Mouse (Mus musculus) limb, embryonic 12.5 days (tissue): ENCODE results near the gene Samd4. TPM values are rescaled to one million over a fixed set of nuclear protein-coding genes. Genes with fewer than 3 reads are reported as not detected.
A peak's percentile ranks its signal among the peaks of the same experiment; 100 is the strongest.

Experiments used
- ATAC-seq: fragments of 200-750 bp; cut with Nextera tagmentation; 2 replicates; pipeline ENCODE4 v1.8.0; 2017; ENCODE audit warnings: low read depth, moderate TSS enrichment; ENCODE audit not compliant: insufficient number of reproducible peaks, insufficient read depth, low FRiP score, low TSS enrichment
- H3K27ac ChIP-seq: fragments of 300-500 bp; sonication (generic); 2 replicates; pipeline ENCODE4 v1.5.1; 2016; ENCODE audit warnings: mild to moderate bottlenecking, moderate library complexity
- H3K27me3 ChIP-seq: fragments of 300-500 bp; sonication (generic); 2 replicates; pipeline ENCODE4 v1.6.1; 2016; ENCODE audit warnings: mild to moderate bottlenecking, moderate library complexity
- H3K36me3 ChIP-seq: fragments of 300-500 bp; sonication (generic); 2 replicates; pipeline ENCODE4 v1.6.1; 2016; ENCODE audit warnings: mild to moderate bottlenecking, moderate library complexity
- H3K4me1 ChIP-seq: fragments of 300-500 bp; sonication (generic); replicated peaks from 2 replicates; pipeline ENCODE4 v1.6.1; 2016
- H3K4me2 ChIP-seq: fragments of 300-500 bp; sonication (generic); 2 replicates; pipeline ENCODE4 v1.6.1; 2016; ENCODE audit warnings: mild to moderate bottlenecking, moderate library complexity
- H3K4me3 ChIP-seq: fragments of 300-500 bp; sonication (generic); replicated peaks from 2 replicates; pipeline ENCODE4 v1.5.1; 2016; ENCODE audit warnings: mild to moderate bottlenecking
- H3K9ac ChIP-seq: fragments of 300-500 bp; sonication (generic); replicated peaks from 2 replicates; pipeline ENCODE4 v1.6.1; 2016; ENCODE audit warnings: mild to moderate bottlenecking, moderate library complexity
- H3K9me3 ChIP-seq: fragments of 300-500 bp; sonication (generic); 2 replicates; pipeline ENCODE4 v1.6.1; 2016; ENCODE audit warnings: mild to moderate bottlenecking, moderate library complexity
- WGBS: fragments of 180-500 bp; shearing (Covaris S2); methylation state at CpG from one replicate; pipeline ENCODE4 v1.1.7; 2016; 5-methylcytosine and 5-hydroxymethylcytosine counted together
- polyA plus RNA-seq: library from polyadenylated mRNA; unstranded; fragments of >200 nt; fragmentation: Nextera tagmentation; extraction: Ambion mirVana; gene quantifications from 2 replicates; pipeline ENCODE4 v1.2.1, GENCODE M21; 2016

The Samd4 gene
- polyA plus RNA-seq, 1 experiment from 2014 or later: 6.8 TPM

DNA sequence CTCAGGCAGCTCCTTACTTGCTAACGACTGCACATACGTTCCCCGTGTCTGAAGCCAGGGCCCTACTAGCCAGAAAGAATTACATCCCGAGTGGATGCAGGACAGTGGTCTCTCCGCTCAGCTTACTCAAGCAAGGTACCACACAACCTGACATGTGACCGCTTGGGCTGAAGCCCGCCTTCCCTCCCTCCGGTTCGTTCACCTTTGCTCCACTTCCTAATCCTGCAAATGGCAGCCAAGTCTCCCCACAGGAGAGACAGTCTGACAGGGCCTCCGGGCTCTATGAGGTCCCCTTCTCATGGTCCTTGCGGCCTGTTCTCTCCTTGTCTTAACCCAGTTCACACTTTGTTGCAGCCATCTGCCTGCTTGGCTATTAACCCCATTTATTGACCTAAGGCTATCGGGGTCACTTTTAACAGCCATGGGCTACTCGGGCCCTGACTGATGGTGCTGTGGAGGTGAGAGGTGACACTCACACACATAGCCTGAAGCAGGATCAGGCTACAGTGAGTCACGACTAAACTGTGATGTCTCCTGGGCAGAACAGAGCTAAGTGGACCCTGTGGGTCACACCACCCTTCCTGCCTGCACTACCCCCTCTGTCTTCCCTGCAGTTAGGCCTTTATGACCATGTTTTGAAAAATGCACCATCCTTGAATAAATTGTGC, 192.5 kb downstream of the Samd4 start:
- peaks cover 25% of the 10 kb centered on the region for H3K36me3 ChIP-seq

DNA sequence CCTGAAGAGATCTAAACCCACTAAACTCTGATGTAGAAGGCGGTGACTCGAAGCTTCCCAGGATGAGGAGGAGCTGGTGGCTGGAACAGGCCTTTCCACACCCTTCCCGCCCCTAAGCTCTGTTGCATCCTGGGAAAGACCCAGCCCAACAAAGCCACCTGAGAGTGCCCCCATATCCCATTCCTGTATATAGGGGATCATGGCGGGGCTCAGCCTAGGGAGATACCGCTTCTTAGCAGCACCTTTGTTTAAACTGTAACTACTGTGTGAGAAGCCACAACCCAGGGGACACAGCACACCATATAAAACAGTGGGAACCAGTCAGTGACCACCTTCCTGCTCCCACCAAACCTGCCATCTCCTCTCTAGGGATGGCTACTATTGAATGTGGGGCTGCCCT, 193.2 kb downstream of the Samd4 start:
- Histone ChIP-seq H3K36me3 (peaks cover 31% of the 10 kb centered on the region), H3K9ac (no peak overlapping the region), H3K9me3 (no peaks in the 10 kb centered on the region), H3K27ac (no peak overlapping the region), H3K4me1 (no peaks in the 10 kb centered on the region), H3K4me2 (no peak overlapping the region), H3K4me3 (no peak overlapping the region), H3K27me3 (no peaks in the 10 kb centered on the region)
- 86% methylated on average over 5 of the region's 5 CpGs for WGBS
- no peak for ATAC-seq

More for the DNA sequence above, 192.5 kb downstream of the Samd4 start:
- ATAC-seq: no peak
- H3K27me3 ChIP-seq: no peaks in the 10 kb centered on the region
- H3K4me3 ChIP-seq: no peak overlapping the region
- no peaks in the 10 kb centered on the region for H3K9me3 ChIP-seq
- no peak overlapping the region for H3K9ac ChIP-seq
- no peaks in the 10 kb centered on the region for H3K4me1 ChIP-seq
- no peak overlapping the region for H3K27ac ChIP-seq
- no peak overlapping the region for H3K4me2 ChIP-seq
- WGBS: 65% methylated on average over 14 of the region's 14 CpGs

DNA sequence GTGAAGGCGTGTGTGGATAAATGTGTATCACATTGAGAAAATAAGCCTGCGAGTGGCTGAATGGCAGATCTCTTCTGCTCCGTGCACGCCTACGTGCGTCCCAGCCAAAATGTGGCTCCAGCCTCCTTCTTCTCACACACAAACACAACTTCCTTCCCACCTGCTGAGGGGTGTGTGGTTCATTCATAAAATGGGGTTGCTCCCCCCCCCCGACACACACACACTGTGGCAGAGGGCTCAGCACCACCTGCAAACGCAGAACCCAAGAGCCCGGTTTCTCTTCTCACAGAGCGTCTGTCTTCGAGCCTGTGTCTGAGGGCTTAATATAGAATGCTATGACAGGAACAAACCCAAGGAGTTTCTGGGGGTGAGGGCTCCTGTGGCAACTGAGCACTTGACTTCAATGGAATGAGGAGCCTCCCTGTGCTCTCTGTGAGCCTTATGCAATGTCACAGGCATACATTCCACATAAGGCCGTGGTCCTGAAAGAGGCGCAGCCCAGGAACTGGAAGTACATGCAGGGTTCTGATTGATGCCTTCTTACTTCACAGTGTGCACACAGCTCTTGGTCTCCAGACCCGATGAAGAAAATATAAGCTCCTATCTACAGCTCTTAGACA, 194.4 kb downstream of the Samd4 start:
- ATAC-seq: no peak
- H3K4me2 ChIP-seq: no peak overlapping the region
- no peak overlapping the region for H3K9ac ChIP-seq
- H3K4me3 ChIP-seq: no peak overlapping the region
- H3K27me3 ChIP-seq: no peaks in the 10 kb centered on the region
- H3K4me1 ChIP-seq: no peaks in the 10 kb centered on the region
- peaks cover 31% of the 10 kb centered on the region for H3K36me3 ChIP-seq
- 91% methylated on average over 14 of the region's 14 CpGs for WGBS
- H3K9me3 ChIP-seq: no peaks in the 10 kb centered on the region
- H3K27ac ChIP-seq: no peak overlapping the region

DNA sequence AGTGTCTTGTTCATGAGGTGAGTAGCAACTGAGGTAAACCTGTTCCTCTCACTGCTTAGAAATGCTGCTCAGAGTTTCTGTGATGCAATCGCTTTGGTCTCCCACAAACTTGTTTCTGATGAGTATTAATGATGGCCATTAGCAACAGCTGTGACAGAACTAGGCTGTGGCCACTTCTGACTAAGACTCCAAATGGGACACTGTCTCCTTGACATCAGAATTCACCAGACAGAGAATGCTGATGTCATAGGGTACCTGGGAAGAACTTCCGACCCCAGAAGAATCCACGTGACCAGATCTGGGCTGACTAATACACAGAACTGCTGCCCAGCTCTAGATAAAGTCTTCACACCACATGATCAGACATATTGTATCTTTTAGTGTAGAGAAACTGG, 194.9 kb downstream of the Samd4 start:
- Histone ChIP-seq H3K9ac (no peak overlapping the region), H3K4me3 (no peak overlapping the region), H3K4me2 (no peak overlapping the region), H3K27me3 (no peaks in the 10 kb centered on the region), H3K27ac (no peak overlapping the region), H3K4me1 (no peaks in the 10 kb centered on the region), H3K36me3 (peaks cover 31% of the 10 kb centered on the region), H3K9me3 (no peaks in the 10 kb centered on the region)
- 86% methylated on average over 3 of the region's 3 CpGs for WGBS
- ATAC-seq: no peak

- WGBS: 90% methylated on average over 7 of the region's 7 CpGs
- H3K36me3 ChIP-seq: peaks cover 24% of the 10 kb centered on the region; the same call in 1 of the 2 replicates
- no peak for ATAC-seq
Measured at GRCm38 (mm10) chr14:47079911-47080310, 197.3 kb downstream of the Samd4 start.

DNA sequence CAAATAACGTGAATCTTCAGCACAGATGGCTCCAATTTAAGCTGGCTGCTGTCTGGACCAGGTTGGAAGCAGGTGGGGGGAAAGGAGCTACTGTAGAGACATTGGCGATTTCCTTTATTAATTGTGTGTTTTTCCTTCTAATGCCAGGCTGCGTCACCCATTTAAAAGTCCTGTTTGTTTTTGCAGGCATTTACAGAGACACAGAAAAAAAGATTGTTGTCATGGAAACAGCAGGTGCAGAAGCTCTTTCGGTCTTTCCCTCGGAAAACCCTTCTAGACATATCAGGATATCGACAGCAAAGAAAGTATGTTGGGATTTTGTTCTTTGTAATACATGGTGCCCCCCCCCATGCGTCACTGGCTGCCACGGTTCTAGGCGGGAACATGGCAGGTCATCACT, 200.7 kb downstream of the Samd4 start:
- ATAC-seq: no peak
- H3K27ac ChIP-seq: no peak overlapping the region
- H3K4me3 ChIP-seq: no peak overlapping the region
- H3K27me3 ChIP-seq: no peaks in the 10 kb centered on the region
- peaks cover 10% of the 10 kb centered on the region; the same call in 1 of the 2 replicates for H3K4me1 ChIP-seq
- peaks cover 13% of the 10 kb centered on the region; the same call in 1 of the 2 replicates for H3K36me3 ChIP-seq
- no peak overlapping the region for H3K9ac ChIP-seq
- H3K9me3 ChIP-seq: no peaks in the 10 kb centered on the region
- 74% methylated on average over 9 of the region's 9 CpGs for WGBS
- H3K4me2 ChIP-seq: no peak overlapping the region

More at GRCm38 (mm10) chr14:47079911-47080310, 197.3 kb downstream of the Samd4 start:
- Histone ChIP-seq H3K9ac (no peak overlapping the region), H3K4me1 (no peaks in the 10 kb centered on the region), H3K4me3 (no peak overlapping the region), H3K9me3 (no peaks in the 10 kb centered on the region), H3K27ac (no peak overlapping the region), H3K27me3 (no peaks in the 10 kb centered on the region), H3K4me2 (no peak overlapping the region)

DNA sequence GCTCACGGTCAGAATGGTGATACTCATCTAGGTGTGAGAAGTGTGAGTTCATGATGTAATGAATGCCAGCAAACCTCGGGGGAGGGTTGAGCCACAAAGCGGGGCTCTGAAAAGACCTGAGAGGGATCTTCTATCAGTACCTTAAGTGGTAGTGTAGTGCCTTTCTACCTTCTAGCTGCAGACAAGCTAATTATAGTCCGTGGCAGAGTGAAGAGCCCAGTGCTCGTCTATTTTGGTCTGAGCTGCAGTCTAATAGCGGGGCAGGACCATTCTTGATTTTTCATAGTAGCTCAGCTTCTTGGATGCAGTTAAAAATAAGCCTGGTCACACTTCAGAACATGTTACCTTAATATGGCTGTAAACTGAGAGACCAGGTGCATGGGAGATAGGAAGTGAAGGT, 201.2 kb downstream of the Samd4 start:
- WGBS: 75% methylated on average over 6 of the region's 6 CpGs
- no peak for ATAC-seq
- H3K9ac ChIP-seq: no peak overlapping the region

GRCm38 (mm10) chr14:47084686-47085085, 202.0 kb downstream of the Samd4 start:
- H3K4me1 ChIP-seq: peaks cover 10% of the 10 kb centered on the region; the same call in 1 of the 2 replicates
- H3K27me3 ChIP-seq: no peaks in the 10 kb centered on the region; the same call in 1 of the 2 replicates
- no peak overlapping the region for H3K4me2 ChIP-seq
- ATAC-seq: no peak
- no peak overlapping the region for H3K9ac ChIP-seq
- H3K27ac ChIP-seq: no peak overlapping the region
- 92% methylated on average over 2 of the region's 2 CpGs for WGBS
- H3K4me3 ChIP-seq: no peak overlapping the region
- no peaks in the 10 kb centered on the region for H3K9me3 ChIP-seq
- H3K36me3 ChIP-seq: peaks cover 13% of the 10 kb centered on the region; the same call in 1 of the 2 replicates

More for the DNA sequence above, 201.2 kb downstream of the Samd4 start:
- Histone ChIP-seq H3K27ac (no peak overlapping the region), H3K9me3 (no peaks in the 10 kb centered on the region), H3K4me2 (no peak overlapping the region), H3K4me3 (no peak overlapping the region), H3K36me3 (peaks cover 13% of the 10 kb centered on the region; the same call in 1 of the 2 replicates), H3K27me3 (no peaks in the 10 kb centered on the region), H3K4me1 (peaks cover 10% of the 10 kb centered on the region; the same call in 1 of the 2 replicates)

GRCm38 (mm10) chr14:47086123-47086522, 203.5 kb downstream of the Samd4 start:
- WGBS: 65% methylated on average over 3 of the region's 3 CpGs
- H3K9me3 ChIP-seq: no peaks in the 10 kb centered on the region
- H3K9ac ChIP-seq: no peak overlapping the region
- no peaks in the 10 kb centered on the region; the same call in 1 of the 2 replicates for H3K27me3 ChIP-seq
- no peak overlapping the region for H3K27ac ChIP-seq
- H3K4me3 ChIP-seq: no peak overlapping the region
- no peak for ATAC-seq
- peak overlapping the region; percentile 75 for H3K4me2 ChIP-seq
- peaks cover 10% of the 10 kb centered on the region; the same call in 1 of the 2 replicates for H3K4me1 ChIP-seq
- H3K36me3 ChIP-seq: peaks cover 6% of the 10 kb centered on the region; the same call in 1 of the 2 replicates

GRCm38 (mm10) chr14:47086743-47087142, 204.1 kb downstream of the Samd4 start:
- no peak overlapping the region for H3K27ac ChIP-seq
- ATAC-seq: peak; percentile 79
- H3K9ac ChIP-seq: peak overlapping the region; percentile 61
- no peaks in the 10 kb centered on the region; the same call in 1 of the 2 replicates for H3K27me3 ChIP-seq
- no peaks in the 10 kb centered on the region for H3K9me3 ChIP-seq
- 3% methylated on average over 16 of the region's 16 CpGs for WGBS
- peaks cover 10% of the 10 kb centered on the region; the same call in 1 of the 2 replicates for H3K4me1 ChIP-seq
- H3K4me2 ChIP-seq: peak overlapping the region; percentile 75
- H3K36me3 ChIP-seq: peaks cover 6% of the 10 kb centered on the region; the same call in 1 of the 2 replicates
- H3K4me3 ChIP-seq: peak overlapping the region; percentile 34

DNA sequence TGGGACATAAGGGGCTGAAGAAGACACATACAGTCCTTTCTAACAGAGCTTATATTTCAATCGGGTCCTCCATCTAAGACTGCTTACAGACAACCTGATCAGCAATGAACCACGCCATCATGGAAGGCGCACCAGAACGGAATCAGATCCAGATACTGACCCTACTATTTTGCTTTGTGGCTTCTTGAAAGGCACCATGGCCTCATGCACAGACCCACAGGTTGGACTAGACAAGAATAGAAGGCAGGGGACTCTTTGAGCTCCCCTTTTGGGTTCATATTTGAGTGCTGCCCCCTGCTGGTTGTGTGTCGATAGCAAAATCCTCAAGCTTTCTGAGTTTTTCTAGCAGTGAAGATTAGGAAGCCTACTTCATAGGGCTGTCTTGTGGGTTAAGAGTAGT, 204.5 kb downstream of the Samd4 start:
- Histone ChIP-seq H3K27me3 (no peaks in the 10 kb centered on the region; the same call in 1 of the 2 replicates), H3K4me2 (peak overlapping the region; percentile 75), H3K4me3 (peak overlapping the region; percentile 34), H3K9me3 (no peaks in the 10 kb centered on the region), H3K4me1 (peaks cover 10% of the 10 kb centered on the region; the same call in 1 of the 2 replicates), H3K36me3 (peaks cover 6% of the 10 kb centered on the region; the same call in 1 of the 2 replicates), H3K27ac (no peak overlapping the region), H3K9ac (peak overlapping the region; percentile 61; the same call in 1 of the 2 replicates)
- 33% methylated on average over 5 of the region's 5 CpGs for WGBS
- peak; percentile 53; the same call in 1 of the 2 replicates for ATAC-seq
